ENCODE assay signal across 12 mouse cellular contexts in the genomic region with DNA sequence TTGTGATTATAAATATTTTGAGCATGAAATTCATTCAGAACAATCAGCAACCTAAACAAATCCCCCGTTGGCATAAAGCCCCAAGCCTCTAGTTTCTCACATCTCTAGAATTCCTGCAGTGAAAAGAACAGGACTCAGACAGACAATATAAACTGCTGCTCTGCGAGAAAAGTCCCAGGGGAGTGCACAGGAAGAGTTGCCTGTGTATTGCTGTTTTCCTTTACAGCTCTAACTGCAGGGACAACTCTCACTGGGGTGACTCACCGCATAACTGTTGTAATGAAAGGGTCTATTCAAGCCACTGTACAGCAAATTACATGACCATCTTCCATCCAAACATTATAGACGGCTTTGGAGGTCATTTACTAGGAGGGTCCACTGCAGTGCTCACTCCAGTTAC.
DNase-seq lines count a peak whose midpoint lies in the region; ATAC-seq and TF ChIP-seq lines count a peak whose summit lies in the region.
"Had no signal": no experiment of that assay in that cellular context is flagged by ENCODE, and none has a peak within 500 bp of the region (broad histone marks: within the 10 kb centered on the region; RNA-seq: fewer than 3 reads in every experiment).

No protein-coding gene starts in this region.

- H3K27ac ChIP-seq in hindbrain, embryonic 14.5 days, result 0 out of 2 replicates have a peak overlapping the region, but pooled peaks have one; percentile 24
- H3K27ac ChIP-seq in hindbrain, embryonic 16.5 days (ENCODE audit: low read depth, low read length), result no peak overlapping the region
- 0 out of 2 replicates have a peak overlapping the region, but pooled peaks have one; percentile 40 for H3K27ac ChIP-seq in neural tube, embryonic 13.5 days (replicated peaks)
- no peak overlapping the region for H3K27ac ChIP-seq in heart, postnatal 0 days (ENCODE audit: low read depth)
- H3K27ac ChIP-seq: left cerebral cortex, adult 2 months; limb, embryonic 15.5 days had no signal

- H3K36me3 ChIP-seq in hindbrain, embryonic 14.5 days (replicated peaks; ENCODE audit: control insufficient read depth, insufficient read depth), result no peaks in the 10 kb centered on the region; the same call in 1 of the 2 replicates
- no peaks in the 10 kb centered on the region for H3K36me3 ChIP-seq in hindbrain, embryonic 16.5 days (ENCODE audit: control insufficient read depth, insufficient read depth, low read length)
- no peaks in the 10 kb centered on the region for H3K36me3 ChIP-seq in neural tube, embryonic 13.5 days
- no peaks in the 10 kb centered on the region for H3K36me3 ChIP-seq in heart, postnatal 0 days (replicated peaks; ENCODE audit: control insufficient read depth, insufficient read depth, low read length)
- H3K36me3 ChIP-seq: G1E; limb, embryonic 15.5 days had no signal

- no peak for TF ChIP-seq EP300 in heart, postnatal 0 days (IDR thresholded peaks at IDR 0.05; ENCODE audit: low read depth)

- H3K9me3 ChIP-seq in hindbrain, embryonic 14.5 days (ENCODE audit: control insufficient read depth, low read length), result no peaks in the 10 kb centered on the region
- no peaks in the 10 kb centered on the region for H3K9me3 ChIP-seq in hindbrain, embryonic 16.5 days (ENCODE audit: control insufficient read depth, low read length)
- no peaks in the 10 kb centered on the region for H3K9me3 ChIP-seq in neural tube, embryonic 13.5 days
- no peaks in the 10 kb centered on the region for H3K9me3 ChIP-seq in heart, postnatal 0 days (replicated peaks; ENCODE audit: control insufficient read depth, low read length)
- H3K9me3 ChIP-seq: G1E; limb, embryonic 15.5 days had no signal

- H3K4me2 ChIP-seq in hindbrain, embryonic 14.5 days (replicated peaks), result no peak overlapping the region
- H3K4me2 ChIP-seq in hindbrain, embryonic 16.5 days (ENCODE audit: low read length), result no peak overlapping the region
- no peak overlapping the region for H3K4me2 ChIP-seq in neural tube, embryonic 13.5 days
- peak overlapping the region; percentile 28 for H3K4me2 ChIP-seq in heart, postnatal 0 days (ENCODE audit: low read depth, low read length)
- H3K4me2 ChIP-seq: limb, embryonic 15.5 days had no signal

- no peak for TF ChIP-seq CTCF in heart, postnatal 0 days (IDR thresholded peaks at IDR 0.05; ENCODE audit: low read depth)

- peaks cover 50% of the 10 kb centered on the region for H3K4me1 ChIP-seq in hindbrain, embryonic 14.5 days (replicated peaks; ENCODE audit: control insufficient read depth, insufficient read depth, low read length)
- peaks cover 22% of the 10 kb centered on the region for H3K4me1 ChIP-seq in hindbrain, embryonic 16.5 days (ENCODE audit: control insufficient read depth, insufficient read depth, low read depth, low read length)
- H3K4me1 ChIP-seq in neural tube, embryonic 13.5 days (replicated peaks), result peaks cover 82% of the 10 kb centered on the region
- H3K4me1 ChIP-seq in heart, postnatal 0 days (ENCODE audit: control insufficient read depth, insufficient read depth), result peaks cover 26% of the 10 kb centered on the region

- no peaks in the 10 kb centered on the region for H3K27me3 ChIP-seq in hindbrain, embryonic 14.5 days (ENCODE audit: control insufficient read depth, insufficient read depth, low read length)
- H3K27me3 ChIP-seq in hindbrain, embryonic 16.5 days (replicated peaks; ENCODE audit: control insufficient read depth, insufficient read depth, low read length), result no peaks in the 10 kb centered on the region
- H3K27me3 ChIP-seq in neural tube, embryonic 13.5 days, result no peaks in the 10 kb centered on the region
- no peaks in the 10 kb centered on the region for H3K27me3 ChIP-seq in heart, postnatal 0 days (ENCODE audit: control insufficient read depth, insufficient read depth, low read length)

- WGBS in hindbrain, embryonic 14.5 days, result 21% methylated on average over 4 of the region's 4 CpGs
- WGBS in hindbrain, embryonic 16.5 days, result 17% methylated on average over 4 of the region's 4 CpGs
- 8% methylated on average over 4 of the region's 4 CpGs for WGBS in neural tube, embryonic 13.5 days
- 33% methylated on average over 4 of the region's 4 CpGs for WGBS in heart, postnatal 0 days

- DNase-seq in hindbrain, embryonic 14.5 days (ENCODE audit: low spot score), result no peak
- no peak for DNase-seq in neural tube, embryonic 10.5 days (ENCODE audit: extremely low spot score, low spot score)
- peak; percentile 69 for DNase-seq in heart, postnatal 0 days (ENCODE audit: low spot score)
- DNase-seq in liver, result no peak
- no peak for DNase-seq in adrenal gland, postnatal 10 days
- DNase-seq: thymus, postnatal 25 days had no signal

- ATAC-seq in hindbrain, embryonic 14.5 days (ENCODE audit: low FRiP score), result no peak
- ATAC-seq in hindbrain, embryonic 16.5 days, result no peak
- peak; percentile 36; the same call in 1 of the 2 replicates for ATAC-seq in neural tube, embryonic 13.5 days (ENCODE audit: low read depth)
- no peak for ATAC-seq in heart, postnatal 0 days (ENCODE audit: insufficient read depth, low read depth)
- ATAC-seq: inflammation-experienced regulatory T-cells, adult 6 months had no signal

- no peak overlapping the region for H3K4me3 ChIP-seq in hindbrain, embryonic 14.5 days (replicated peaks; ENCODE audit: low read length)
- no peak overlapping the region for H3K4me3 ChIP-seq in hindbrain, embryonic 16.5 days (ENCODE audit: low read length)
- no peak overlapping the region for H3K4me3 ChIP-seq in neural tube, embryonic 13.5 days
- no peak overlapping the region for H3K4me3 ChIP-seq in heart, postnatal 0 days (ENCODE audit: low read depth, low read length)
- H3K4me3 ChIP-seq: left cerebral cortex, adult 2 months; limb, embryonic 15.5 days had no signal

- H3K9ac ChIP-seq in hindbrain, embryonic 14.5 days, result no peak overlapping the region
- no peak overlapping the region for H3K9ac ChIP-seq in hindbrain, embryonic 16.5 days (ENCODE audit: low read depth, low read length)
- no peak overlapping the region for H3K9ac ChIP-seq in neural tube, embryonic 13.5 days
- no peak overlapping the region for H3K9ac ChIP-seq in heart, postnatal 0 days (replicated peaks; ENCODE audit: low read depth, low read length)
- H3K9ac ChIP-seq: limb, embryonic 15.5 days had no signal

Comparison
In these comparisons a context has a peak if more than half of its experiments do, and no peak if none do; other contexts are left out.
1. H3K27ac ChIP-seq: peak in hindbrain, embryonic 14.5 days (single experiment) and neural tube, embryonic 13.5 days (single experiment); none in hindbrain, embryonic 16.5 days (single experiment) and heart, postnatal 0 days (single experiment).